Mouse (Mus musculus) cerebellum, adult 9-11 months (tissue): ENCODE measurements around the gene Olfr56.
"Not testable (repeated sequence)": the region's sequence is repeated elsewhere in the genome, so short reads cannot be mapped to it uniquely, and the experiment has no call there.

Experiments used
- DNase-seq: peaks from one replicate; pipeline ENCODE4 v3.0.0; 2022

The Olfr56 gene

DNA sequence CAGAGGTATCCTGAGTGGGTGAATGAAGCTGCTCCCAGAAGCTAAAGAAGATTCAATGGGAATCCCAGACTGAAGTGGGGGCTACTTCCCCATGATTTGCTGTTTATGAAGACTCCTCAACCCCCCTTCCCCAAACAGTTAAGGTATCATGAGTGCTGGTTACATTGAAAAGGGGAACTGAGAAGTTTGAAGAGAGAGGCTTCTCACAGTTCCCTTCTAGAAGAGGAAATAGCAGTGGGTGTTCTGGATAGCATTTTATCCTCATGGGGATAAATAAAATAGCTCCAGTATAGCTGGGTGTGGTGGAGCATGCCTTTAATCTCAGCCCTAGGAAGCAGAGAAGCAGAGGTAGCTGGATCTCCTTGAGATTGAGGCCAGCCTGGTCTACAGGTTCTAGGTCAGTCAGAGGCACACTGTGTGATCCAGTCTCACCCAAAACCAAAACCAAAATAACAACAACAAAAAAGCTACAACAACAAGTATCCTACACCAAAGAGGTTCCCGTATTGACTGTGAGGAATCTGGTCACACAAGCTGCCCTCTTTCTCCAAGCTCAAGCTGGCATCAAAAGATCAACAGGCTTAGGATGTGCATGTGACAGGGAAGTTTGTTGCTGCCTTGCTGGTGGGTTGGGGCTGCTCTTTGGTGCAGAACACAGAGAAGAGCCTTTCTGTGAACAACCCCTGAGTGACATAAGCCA, at the start of gene Olfr56:
Olfr56 (plus strand) TSS at position 650 of the 700 bp plus-strand sequence.
- DNase-seq = not testable (repeated sequence)

DNA sequence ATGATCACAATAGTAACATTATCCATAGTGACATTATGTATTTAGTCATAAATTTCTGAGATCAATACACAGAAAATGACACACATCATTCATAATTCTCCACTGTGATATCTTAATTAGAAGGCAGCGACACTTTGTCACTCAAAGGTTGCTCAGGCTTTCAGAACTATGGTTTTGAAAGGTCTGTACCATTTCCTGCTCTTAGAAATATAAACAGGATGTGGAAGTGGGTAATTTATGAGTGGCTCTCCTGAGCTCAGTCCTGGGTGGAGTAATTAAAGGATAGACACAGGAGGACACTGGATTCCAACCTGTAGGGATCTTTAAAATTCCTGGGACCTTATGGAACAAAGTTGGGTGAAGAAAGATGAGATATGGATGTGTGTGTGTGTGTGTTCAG, 45.3 kb upstream of the Olfr56 start:
- not testable (repeated sequence) for DNase-seq

DNA sequence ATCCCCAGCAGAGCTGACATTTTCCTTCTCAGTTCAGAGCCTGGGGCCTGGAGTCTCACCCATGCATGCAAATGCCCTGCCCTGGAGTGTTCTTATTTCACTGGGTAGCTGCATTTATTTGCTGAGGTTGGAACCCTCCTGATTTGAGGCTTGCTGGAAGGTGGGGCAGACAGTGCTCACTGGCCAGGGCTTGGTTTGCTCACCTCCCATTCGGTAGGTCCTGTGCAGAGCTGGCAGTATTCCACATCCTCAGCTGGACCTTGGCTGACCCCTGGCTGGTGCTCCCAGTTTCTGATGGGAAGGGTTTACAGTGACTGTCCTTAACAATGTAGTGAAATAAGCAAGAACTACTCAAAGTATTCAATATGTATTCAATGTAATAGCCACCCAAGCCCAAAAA, 44.8 kb upstream of the Olfr56 start:
- DNase-seq = not testable (repeated sequence)

DNA sequence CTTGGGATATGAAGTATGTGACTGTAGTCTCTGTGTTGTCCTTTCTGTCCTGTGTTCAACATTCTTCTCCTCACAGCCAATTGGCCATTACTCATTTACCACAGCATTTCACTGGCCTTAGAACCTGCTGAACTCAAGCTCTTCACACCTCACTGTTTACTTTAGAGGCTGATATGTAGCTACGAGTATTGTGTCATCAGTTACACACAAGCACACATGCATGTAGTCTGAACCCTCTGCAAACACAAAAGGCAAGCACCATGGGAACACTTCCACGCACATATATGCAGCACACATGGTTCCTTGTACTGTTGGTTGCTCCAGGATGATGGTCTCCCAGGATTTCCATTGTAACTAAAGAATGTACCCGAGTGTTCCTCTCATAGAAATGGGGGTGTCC, 43.4 kb upstream of the Olfr56 start:
- not testable (repeated sequence) for DNase-seq

DNA sequence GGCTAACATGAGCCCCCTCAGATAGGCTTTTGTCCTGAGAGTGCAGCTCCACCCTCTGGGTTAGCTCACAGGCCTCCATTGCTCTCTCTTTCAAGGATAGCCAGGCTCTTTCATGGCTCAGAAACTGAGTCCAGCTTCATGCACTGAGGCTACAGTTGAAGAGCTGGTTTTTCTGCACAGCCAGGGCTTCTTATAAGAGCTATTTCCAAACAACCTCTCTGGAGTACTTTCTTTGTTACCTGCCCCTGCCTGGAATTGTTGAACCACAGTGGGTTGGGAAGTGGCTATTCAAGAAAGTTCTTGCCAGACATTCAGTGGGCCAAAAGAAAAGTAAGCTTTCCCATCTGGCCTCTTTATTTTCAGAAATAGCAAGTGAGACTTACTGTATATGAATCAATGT, 39.4 kb upstream of the Olfr56 start:
- DNase-seq = not testable (repeated sequence)

DNA sequence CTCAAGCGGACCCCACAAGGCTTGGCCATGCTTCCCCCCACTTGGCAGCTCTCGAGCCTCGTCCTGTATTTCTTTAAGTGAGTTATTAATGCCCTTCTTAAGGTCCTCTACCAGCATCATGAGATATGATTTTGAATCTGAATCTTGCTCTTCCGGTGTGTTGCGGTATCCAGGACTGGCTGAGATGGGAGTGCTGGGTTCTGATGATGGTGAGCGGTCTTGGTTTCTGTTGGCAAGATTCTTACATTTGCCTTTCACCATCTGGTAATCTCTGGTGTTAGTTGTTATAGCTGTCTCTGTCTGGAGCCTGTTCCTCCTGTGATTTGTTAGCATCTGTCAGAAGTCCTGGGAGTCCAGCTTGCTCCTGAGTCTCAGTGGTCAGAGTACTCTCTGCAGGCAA, 32.6 kb upstream of the Olfr56 start, which contains the start of gene Psme2b:
Psme2b (minus strand) TSS at position 101 of the 400 bp plus-strand sequence.
- DNase-seq = not testable (repeated sequence)

DNA sequence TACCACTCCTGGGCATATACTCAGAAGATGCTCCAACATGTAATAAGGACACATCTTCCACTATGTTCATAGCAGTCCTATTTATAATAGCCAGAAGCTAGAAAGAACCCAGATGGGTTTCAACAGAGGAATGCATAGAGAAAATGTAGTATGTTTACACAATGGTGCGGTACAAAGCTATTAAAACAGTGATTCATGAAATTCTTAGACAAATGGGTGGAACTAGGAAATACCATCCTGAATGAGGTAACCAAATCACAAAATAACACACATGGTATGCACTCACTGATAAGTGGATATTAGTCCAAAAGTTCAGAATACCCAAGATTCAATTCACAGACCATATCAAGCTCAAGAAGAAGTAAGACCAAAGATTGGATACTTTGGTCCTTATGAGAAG, 4.0 kb upstream of the Olfr56 start:
- DNase-seq = not testable (repeated sequence)

DNA sequence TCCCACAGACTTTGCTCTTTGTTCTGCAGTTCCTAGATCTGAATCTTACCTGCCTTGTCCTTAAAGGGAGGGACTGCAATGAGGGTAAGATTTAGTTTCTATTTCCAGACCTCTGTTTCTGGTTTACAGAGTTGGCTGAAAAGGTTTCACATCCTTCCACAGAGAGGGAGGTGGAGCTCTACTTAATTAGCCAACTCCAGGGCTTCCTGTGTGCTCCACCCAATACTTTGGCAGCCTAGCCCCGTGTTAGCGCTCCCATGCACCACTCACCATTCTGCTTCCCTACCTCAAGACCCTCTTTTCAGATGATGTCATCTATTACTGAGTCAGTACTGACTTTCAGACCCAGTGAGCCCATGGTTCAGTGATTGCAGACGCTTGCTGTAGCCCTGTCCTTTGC, 562 bp downstream of the Olfr56 start, which contains the start of gene 9930111J21Rik1:
9930111J21Rik1 (minus strand) TSS at position 148 of the 400 bp plus-strand sequence.
- not testable (repeated sequence) for DNase-seq

DNA sequence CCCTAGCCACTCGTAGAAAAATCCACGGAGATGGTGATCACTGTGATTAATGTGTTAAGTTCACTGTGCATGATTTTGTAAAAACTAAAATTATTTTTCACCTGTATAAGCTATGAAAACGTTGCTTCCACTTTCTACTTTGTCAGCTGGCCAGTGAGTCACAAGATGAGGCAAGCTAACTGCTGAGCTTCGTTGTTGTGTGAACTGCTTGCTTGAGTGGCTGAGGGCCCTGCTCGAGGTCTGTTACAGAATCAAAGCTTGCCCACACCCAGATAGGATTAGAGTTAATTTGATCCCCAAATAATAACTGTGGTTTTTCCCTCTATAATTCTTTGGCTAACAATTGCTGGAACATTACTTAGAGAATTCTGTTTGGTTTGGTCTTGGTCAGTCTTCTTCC, 1.4 kb downstream of the Olfr56 start:
- DNase-seq = not testable (repeated sequence)

DNA sequence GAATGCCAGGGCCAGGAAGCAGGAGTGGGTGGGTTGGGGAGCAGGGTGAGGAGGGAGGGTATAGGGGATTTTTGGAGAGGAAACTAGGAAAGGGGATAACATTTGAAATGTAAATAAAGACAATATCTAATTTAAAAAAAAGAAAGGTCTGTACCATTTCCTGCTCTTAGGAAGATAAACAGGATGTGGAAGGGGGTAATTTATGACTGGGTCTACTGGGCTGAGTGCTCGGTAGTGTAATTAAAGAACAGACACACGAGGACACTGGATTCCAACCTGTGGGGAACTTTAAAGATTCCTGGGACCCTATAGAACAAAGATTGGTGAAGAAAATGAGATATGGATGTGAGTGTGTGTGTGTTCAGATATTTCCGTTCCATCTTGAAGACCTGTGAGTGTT, 4.2 kb downstream of the Olfr56 start:
- not testable (repeated sequence) for DNase-seq

DNA sequence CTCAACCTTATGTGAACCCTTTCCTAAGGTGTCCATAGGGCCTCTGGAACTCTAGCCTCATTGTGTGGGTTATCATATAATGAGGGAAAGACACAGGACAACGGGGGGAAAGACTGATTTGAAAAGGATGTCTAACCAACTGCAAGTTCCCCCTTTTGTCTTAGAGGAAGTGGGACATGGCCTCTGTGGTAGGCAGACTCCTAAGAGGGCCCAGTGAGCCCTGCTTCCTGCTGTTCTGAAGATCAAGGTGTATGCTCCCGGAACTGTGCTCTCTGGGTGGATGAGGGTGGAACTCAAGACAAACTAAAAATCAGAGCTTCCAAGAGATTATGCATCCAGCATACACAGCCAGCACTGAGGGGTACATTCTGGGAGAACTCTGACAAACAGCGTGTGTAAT, 9.5 kb downstream of the Olfr56 start:
- not testable (repeated sequence) for DNase-seq

DNA sequence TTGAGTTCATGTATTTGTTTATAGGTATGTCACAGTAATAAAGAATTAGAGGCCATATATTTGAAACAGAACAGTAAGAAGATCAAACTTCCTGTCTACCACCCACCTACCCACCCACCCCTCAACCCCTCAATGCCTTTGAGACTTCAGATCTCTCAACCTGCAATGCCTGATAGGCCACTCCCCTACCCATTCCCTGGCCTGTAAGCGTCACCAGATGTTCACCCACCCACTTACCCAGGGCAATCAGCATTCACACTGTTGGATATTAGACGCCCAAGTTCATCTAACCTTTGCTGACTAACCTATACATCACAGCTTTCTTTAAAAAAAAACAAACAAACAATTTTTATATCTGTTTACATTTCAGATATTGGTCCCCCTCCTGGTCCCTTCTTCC, 11.3 kb downstream of the Olfr56 start:
- DNase-seq = not testable (repeated sequence)

DNA sequence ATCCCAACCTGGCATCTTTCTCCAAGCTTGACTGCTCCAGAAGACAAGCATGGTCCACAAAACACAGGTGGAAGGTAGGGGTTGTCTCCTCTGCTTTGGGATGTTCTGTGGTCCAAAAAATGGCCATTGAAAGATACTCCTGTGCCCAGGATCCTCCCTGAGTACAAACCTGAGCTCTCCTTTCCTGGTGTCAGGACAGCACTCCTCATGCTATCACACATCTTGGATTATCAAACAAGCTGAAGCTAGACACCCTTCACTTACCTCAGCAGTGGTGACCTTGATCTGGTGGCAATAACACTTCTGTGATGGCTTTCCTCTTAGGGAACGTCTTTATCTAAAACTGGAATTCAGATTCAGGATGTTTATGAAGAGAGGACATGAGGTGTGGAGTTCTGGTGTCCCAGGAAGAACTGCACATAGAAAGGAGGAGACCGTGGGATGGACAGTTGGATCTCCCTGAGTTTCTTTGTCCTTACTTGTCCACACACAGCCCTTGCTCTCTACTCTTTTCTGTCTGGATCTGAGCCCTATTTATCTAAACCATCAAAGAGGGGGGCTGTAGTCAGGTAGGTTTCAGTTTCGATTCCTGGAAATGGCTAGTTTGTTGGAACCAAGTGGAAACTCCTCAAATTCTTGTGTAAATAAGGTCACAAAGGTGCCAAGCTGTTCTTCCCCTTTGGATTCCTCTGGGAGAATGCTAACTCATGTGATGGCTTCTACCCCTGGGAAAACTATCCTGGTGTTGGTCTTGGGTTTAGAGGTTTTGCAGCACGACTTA, 13.2 kb downstream of the Olfr56 start, which contains the start of gene Gm12185:
Gm12185 (minus strand) TSS at position 487 of the 781 bp plus-strand sequence.
- not testable (repeated sequence) for DNase-seq

DNA sequence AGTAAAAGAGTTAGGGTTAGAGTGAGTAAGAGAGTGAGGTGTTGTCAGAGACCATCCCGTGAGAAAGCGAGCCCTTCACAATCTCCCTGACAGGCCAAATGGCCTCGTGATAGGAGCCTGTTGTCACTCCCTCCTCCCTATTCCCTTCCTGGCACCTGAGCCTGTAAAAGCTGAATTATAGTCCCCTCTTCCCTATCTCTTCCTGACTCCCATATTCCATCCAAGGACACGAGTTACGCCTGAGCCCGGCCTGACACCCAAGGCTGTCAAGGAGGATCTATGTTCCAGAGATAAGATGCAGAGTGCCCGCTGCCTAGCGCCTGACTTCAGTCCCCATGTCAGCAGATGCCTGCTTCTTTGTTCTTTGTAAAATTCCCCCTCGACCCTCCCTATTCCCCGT, 14.6 kb downstream of the Olfr56 start:
- not testable (repeated sequence) for DNase-seq

DNA sequence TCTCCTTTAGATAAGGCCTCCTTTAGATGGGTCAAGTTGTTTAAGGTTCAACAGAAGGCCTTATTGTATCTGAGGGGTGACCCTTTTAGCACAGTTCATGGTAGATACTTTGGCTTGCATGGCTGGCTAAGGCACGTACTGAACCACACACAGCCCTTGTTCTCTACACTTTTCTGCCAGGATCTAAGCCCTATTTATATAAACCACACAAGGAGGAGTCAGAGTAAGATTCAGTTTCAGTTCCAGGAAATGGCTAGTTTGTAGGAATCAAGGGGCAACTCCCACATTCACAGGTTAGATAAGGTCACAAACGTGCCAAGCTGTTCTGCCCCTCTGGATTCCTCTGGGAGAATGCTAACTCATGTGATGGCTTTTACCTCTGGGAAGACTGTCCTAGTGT, 15.3 kb downstream of the Olfr56 start, which contains the start of gene Tgtp1:
Tgtp1 (minus strand) TSS at position 155 of the 400 bp plus-strand sequence.
- not testable (repeated sequence) for DNase-seq

DNA sequence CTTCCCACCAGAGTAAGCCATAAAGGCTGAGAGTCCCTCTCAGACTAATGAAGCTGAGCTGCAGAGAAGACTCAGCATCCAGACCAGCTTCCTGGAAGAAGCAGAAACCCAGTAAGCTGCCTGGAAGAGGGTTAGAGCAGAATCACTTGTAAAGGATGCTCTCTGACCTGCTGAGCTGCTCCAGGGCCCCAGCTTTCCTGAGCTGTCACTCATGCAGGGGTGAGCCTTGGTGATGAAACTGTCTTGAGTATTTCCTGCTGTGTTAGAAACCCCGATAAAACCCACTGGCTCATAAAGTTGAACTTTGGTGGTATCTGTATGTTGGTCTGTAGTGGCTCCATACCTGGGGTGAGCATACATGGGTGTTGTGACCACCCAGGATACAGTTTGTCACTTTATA, 21.7 kb downstream of the Olfr56 start:
- not testable (repeated sequence) for DNase-seq

DNA sequence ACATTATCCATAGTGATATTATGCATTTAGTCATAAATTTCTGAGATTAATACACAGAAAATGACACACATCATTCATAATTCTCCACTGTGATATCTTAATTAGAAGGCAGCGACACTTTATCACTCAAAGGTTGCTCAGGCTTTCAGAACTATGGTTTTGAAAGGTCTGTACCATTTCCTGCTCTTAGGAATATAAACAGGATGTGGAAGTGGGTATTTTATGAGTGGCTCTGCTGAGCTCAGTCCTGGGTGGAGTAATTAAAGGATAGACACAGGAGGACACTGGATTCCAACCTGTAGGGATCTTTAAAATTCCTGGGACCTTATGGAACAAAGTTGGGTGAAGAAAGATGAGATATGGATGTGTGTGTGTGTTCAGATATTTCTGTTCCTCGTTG, 27.6 kb downstream of the Olfr56 start:
- DNase-seq = not testable (repeated sequence)

DNA sequence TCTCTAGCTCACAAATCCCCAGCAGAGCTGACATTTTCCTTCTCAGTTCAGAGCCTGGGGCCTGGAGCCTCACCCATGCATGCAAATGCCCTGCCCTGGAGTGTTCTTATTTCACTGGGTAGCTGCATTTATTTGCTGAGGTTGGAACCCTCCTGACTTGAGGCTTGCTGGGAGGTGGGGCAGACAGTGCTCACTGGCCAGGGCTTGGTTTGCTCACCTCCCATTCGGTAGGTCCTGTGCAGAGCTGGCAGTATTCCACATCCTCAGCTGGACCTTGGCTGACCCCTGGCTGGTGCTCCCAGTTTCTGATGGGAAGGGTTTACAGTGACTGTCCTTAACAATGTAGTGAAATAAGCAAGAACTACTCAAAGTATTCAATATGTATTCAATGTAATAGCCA, 28.1 kb downstream of the Olfr56 start:
- DNase-seq = not testable (repeated sequence)

DNA sequence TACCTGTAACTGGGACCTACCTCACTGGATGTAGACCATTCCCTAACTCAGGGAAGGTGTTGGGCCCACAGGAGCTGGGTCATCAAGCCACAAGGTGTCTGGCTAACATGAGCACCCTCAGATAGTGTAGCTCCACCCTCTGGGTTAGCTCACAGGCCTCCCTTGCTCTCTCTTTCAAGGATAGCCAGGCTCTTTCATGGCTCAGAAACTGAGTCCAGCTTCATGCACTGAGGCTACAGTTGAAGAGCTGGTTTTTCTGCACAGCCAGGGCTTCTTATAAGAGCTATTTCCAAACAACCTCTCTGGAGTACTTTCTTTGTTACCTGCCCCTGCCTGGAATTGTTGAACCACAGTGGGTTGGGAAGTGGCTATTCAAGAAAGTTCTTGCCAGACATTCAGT, 33.4 kb downstream of the Olfr56 start:
- not testable (repeated sequence) for DNase-seq

DNA sequence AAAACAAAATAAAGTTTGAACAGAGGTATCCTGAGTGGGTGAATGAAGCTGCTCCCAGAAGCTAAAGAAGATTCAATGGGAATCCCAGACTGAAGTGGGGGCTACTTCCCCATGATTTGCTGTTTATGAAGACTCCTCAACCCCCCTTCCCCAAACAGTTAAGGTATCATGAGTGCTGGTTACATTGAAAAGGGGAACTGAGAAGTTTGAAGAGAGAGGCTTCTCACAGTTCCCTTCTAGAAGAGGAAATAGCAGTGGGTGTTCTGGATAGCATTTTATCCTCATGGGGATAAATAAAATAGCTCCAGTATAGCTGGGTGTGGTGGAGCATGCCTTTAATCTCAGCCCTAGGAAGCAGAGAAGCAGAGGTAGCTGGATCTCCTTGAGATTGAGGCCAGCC, 71.4 kb downstream of the Olfr56 start:
- not testable (repeated sequence) for DNase-seq

DNA sequence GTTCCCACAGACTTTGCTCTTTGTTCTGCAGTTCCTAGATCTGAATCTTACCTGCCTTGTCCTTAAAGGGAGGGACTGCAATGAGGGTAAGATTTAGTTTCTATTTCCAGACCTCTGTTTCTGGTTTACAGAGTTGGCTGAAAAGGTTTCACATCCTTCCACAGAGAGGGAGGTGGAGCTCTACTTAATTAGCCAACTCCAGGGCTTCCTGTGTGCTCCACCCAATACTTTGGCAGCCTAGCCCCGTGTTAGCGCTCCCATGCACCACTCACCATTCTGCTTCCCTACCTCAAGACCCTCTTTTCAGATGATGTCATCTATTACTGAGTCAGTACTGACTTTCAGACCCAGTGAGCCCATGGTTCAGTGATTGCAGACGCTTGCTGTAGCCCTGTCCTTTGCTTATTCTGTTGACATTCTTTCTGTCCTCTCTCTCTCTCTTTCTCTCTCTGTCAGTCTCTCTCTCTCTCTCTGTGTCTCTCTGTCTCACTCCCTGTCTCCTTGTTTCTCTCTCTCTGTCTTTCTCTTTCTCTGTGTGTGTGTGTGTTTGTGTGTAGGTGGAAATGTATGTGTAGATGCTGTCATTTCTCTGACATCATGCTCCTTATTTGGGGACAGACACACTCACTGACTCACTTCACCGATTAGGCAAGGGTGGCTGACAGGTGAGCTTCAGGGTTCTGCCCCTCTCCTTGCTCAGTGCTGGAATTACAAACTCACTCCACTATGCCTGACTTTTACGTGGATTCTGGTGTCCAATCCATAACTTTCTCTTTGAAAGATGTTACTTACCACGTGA, 72.6 kb downstream of the Olfr56 start, which contains the start of gene 9930111J21Rik2:
9930111J21Rik2 (minus strand) TSS at position 150 of the 799 bp plus-strand sequence.
- not testable (repeated sequence) for DNase-seq

DNA sequence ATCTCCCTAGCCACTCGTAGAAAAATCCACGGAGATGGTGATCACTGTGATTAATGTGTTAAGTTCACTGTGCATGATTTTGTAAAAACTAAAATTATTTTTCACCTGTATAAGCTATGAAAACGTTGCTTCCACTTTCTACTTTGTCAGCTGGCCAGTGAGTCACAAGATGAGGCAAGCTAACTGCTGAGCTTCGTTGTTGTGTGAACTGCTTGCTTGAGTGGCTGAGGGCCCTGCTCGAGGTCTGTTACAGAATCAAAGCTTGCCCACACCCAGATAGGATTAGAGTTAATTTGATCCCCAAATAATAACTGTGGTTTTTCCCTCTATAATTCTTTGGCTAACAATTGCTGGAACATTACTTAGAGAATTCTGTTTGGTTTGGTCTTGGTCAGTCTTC, 73.2 kb downstream of the Olfr56 start:
- not testable (repeated sequence) for DNase-seq

DNA sequence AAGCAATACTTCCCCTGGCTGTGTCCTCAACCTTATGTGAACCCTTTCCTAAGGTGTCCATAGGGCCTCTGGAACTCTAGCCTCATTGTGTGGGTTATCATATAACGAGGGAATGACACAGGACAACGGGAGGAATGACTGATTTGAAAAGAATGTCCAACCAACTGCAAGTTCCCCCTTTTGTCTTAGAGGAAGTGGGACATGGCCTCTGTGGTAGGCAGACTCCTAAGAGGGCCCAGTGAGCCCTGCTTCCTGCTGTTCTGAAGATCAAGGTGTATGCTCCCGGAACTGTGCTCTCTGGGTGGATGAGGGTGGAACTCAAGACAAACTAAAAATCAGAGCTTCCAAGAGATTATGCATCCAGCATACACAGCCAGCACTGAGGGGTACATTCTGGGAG, 81.4 kb downstream of the Olfr56 start:
- not testable (repeated sequence) for DNase-seq
